Mouse (Mus musculus) lung, embryonic 15.5 days (tissue): Measurements from ENCODE around the gene Kank1. TPM values are rescaled to one million over a fixed set of nuclear protein-coding genes. Genes with fewer than 3 reads are reported as not detected.

Source experiments
- ATAC-seq: fragments of 200-750 bp; cut with Nextera tagmentation; 2 replicates; pipeline ENCODE4 v1.8.0; 2017; ENCODE audit warnings: moderate number of reproducible peaks, borderline replicate concordance; ENCODE audit not compliant: low FRiP score, low TSS enrichment; ENCODE audit errors: extremely low read depth
- H3K27ac ChIP-seq: fragments of 300-500 bp; sonication (generic); 2 replicates; pipeline ENCODE4 v1.5.1; 2015; ENCODE audit warnings: moderate library complexity, mild to moderate bottlenecking, inconsistent platforms
- H3K27me3 ChIP-seq: fragments of 300-500 bp; sonication (generic); 2 replicates; pipeline ENCODE4 v1.6.1; 2015; ENCODE audit warnings: inconsistent platforms
- H3K36me3 ChIP-seq: fragments of 300-500 bp; sonication (generic); 2 replicates; pipeline ENCODE4 v1.6.1; 2015; ENCODE audit warnings: inconsistent platforms
- H3K4me1 ChIP-seq: fragments of 300-500 bp; sonication (generic); 2 replicates; pipeline ENCODE4 v1.6.1; 2015; ENCODE audit warnings: inconsistent platforms
- H3K4me2 ChIP-seq: fragments of 300-500 bp; sonication (generic); 2 replicates; pipeline ENCODE4 v1.6.1; 2015; ENCODE audit warnings: inconsistent platforms, mild to moderate bottlenecking, moderate library complexity
- H3K4me3 ChIP-seq: fragments of 300-500 bp; sonication (generic); 2 replicates; pipeline ENCODE4 v1.5.1; 2015; ENCODE audit warnings: mild to moderate bottlenecking, inconsistent platforms
- H3K9ac ChIP-seq: fragments of 300-500 bp; sonication (generic); 2 replicates; pipeline ENCODE4 v1.6.1; 2015; ENCODE audit warnings: inconsistent platforms
- H3K9me3 ChIP-seq: fragments of 300-500 bp; sonication (generic); 2 replicates; pipeline ENCODE4 v1.6.1; 2016; ENCODE audit warnings: inconsistent platforms
- WGBS: fragments of 180-500 bp; shearing (Covaris S2); methylation state at CpG from one replicate; pipeline ENCODE4 v1.1.7; 2015; 5-methylcytosine and 5-hydroxymethylcytosine counted together
- polyA plus RNA-seq: library from polyadenylated mRNA; unstranded; fragments of >200 nt; fragmentation: Nextera tagmentation; extraction: Ambion mirVana; gene quantifications from 2 replicates; pipeline ENCODE4 v1.2.1, GENCODE M21; 2015

The Kank1 gene
- polyA plus RNA-seq, 1 experiment from 2014 or later = 18.6 TPM

GRCm38 (mm10) chr19:25230058-25230974, 6.5 kb upstream of the Kank1 start:
- no peak for ATAC-seq
- 77% methylated on average over 4 of the region's 4 CpGs for WGBS

GRCm38 (mm10) chr19:25230975-25231334, 5.8 kb upstream of the Kank1 start:
- no peak overlapping the region for H3K4me2 ChIP-seq

More at GRCm38 (mm10) chr19:25230058-25230974, 6.5 kb upstream of the Kank1 start:
- no peak overlapping the region for H3K4me3 ChIP-seq
- H3K27ac ChIP-seq = no peak overlapping the region
- no peak overlapping the region for H3K4me2 ChIP-seq
- 0 out of 2 replicates have a peak, but pooled peaks cover 3% of the 10 kb centered on the region for H3K4me1 ChIP-seq
- no peaks in the 10 kb centered on the region for H3K9me3 ChIP-seq
- H3K36me3 ChIP-seq = no peaks in the 10 kb centered on the region
- H3K9ac ChIP-seq = no peak overlapping the region
- H3K27me3 ChIP-seq = peaks cover 6% of the 10 kb centered on the region; the same call in 1 of the 2 replicates

GRCm38 (mm10) chr19:25232032-25232431, 4.7 kb upstream of the Kank1 start:
- Histone ChIP-seq H3K27me3 (peaks cover 19% of the 10 kb centered on the region), H3K4me2 (no peak overlapping the region), H3K4me3 (no peak overlapping the region), H3K36me3 (no peaks in the 10 kb centered on the region), H3K9me3 (no peaks in the 10 kb centered on the region), H3K9ac (no peak overlapping the region), H3K4me1 (0 out of 2 replicates have a peak, but pooled peaks cover 4% of the 10 kb centered on the region), H3K27ac (no peak overlapping the region)
- WGBS = 66% methylated on average over 10 of the region's 10 CpGs
- ATAC-seq = no peak

More at GRCm38 (mm10) chr19:25230975-25231334, 5.8 kb upstream of the Kank1 start:
- no peak overlapping the region for H3K27ac ChIP-seq
- 66% methylated on average over 4 of the region's 4 CpGs for WGBS
- no peaks in the 10 kb centered on the region for H3K36me3 ChIP-seq
- H3K9me3 ChIP-seq = no peaks in the 10 kb centered on the region
- no peak overlapping the region for H3K4me3 ChIP-seq
- no peak for ATAC-seq
- no peak overlapping the region for H3K9ac ChIP-seq
- H3K27me3 ChIP-seq = peaks cover 8% of the 10 kb centered on the region; the same call in 1 of the 2 replicates
- H3K4me1 ChIP-seq = 0 out of 2 replicates have a peak, but pooled peaks cover 3% of the 10 kb centered on the region

- Histone ChIP-seq H3K27ac (peak overlapping the region; percentile 69; the same call in 1 of the 2 replicates), H3K9me3 (no peaks in the 10 kb centered on the region), H3K27me3 (peaks cover 40% of the 10 kb centered on the region), H3K4me3 (peak overlapping the region; percentile 73), H3K9ac (peak overlapping the region; percentile 53), H3K36me3 (no peaks in the 10 kb centered on the region), H3K4me1 (peaks cover 20% of the 10 kb centered on the region), H3K4me2 (peak overlapping the region; percentile 99)
- peak; percentile 20; the same call in 1 of the 2 replicates for ATAC-seq
- WGBS = under 1% methylated on average over 35 of the region's 35 CpGs
These were observed 791 bp downstream of the Kank1 start for GRCm38 (mm10) chr19:25237492-25238040.

GRCm38 (mm10) chr19:25238121-25238520, 1.3 kb downstream of the Kank1 start:
- H3K9me3 ChIP-seq = no peaks in the 10 kb centered on the region
- H3K4me2 ChIP-seq = peak overlapping the region; percentile 99
- no peaks in the 10 kb centered on the region for H3K36me3 ChIP-seq
- no peak overlapping the region for H3K9ac ChIP-seq
- peaks cover 40% of the 10 kb centered on the region for H3K27me3 ChIP-seq
- peak overlapping the region; percentile 73 for H3K4me3 ChIP-seq
- peaks cover 20% of the 10 kb centered on the region for H3K4me1 ChIP-seq
- WGBS = 5% methylated on average over 13 of the region's 13 CpGs
- H3K27ac ChIP-seq = no peak overlapping the region
- ATAC-seq = no peak

GRCm38 (mm10) chr19:25243566-25243965, 6.8 kb downstream of the Kank1 start:
- H3K36me3 ChIP-seq = no peaks in the 10 kb centered on the region
- no peak overlapping the region for H3K4me2 ChIP-seq
- H3K27me3 ChIP-seq = 0 out of 2 replicates have a peak, but pooled peaks cover 7% of the 10 kb centered on the region
- H3K9me3 ChIP-seq = no peaks in the 10 kb centered on the region
- ATAC-seq = no peak
- H3K9ac ChIP-seq = no peak overlapping the region
- WGBS = 60% methylated on average over 4 of the region's 4 CpGs
- no peak overlapping the region for H3K27ac ChIP-seq
- no peak overlapping the region for H3K4me3 ChIP-seq
- H3K4me1 ChIP-seq = peaks cover 17% of the 10 kb centered on the region

- Histone ChIP-seq H3K9me3 (no peaks in the 10 kb centered on the region), H3K9ac (no peak overlapping the region), H3K4me2 (no peak overlapping the region), H3K27me3 (no peaks in the 10 kb centered on the region), H3K4me3 (no peak overlapping the region), H3K4me1 (peaks cover 20% of the 10 kb centered on the region), H3K27ac (no peak overlapping the region), H3K36me3 (no peaks in the 10 kb centered on the region)
- WGBS = 87% methylated on average over 8 of the region's 8 CpGs
- ATAC-seq = no peak
These were observed 9.3 kb downstream of the Kank1 start for GRCm38 (mm10) chr19:25246062-25246461.

GRCm38 (mm10) chr19:25247858-25248552, 11.2 kb downstream of the Kank1 start:
- H3K9me3 ChIP-seq = no peaks in the 10 kb centered on the region
- no peak overlapping the region for H3K4me3 ChIP-seq
- peak overlapping the region; percentile 19; the same call in 1 of the 2 replicates for H3K27ac ChIP-seq
- peaks cover 14% of the 10 kb centered on the region; the same call in 1 of the 2 replicates for H3K4me1 ChIP-seq
- WGBS = 43% methylated on average over 14 of the region's 14 CpGs
- H3K9ac ChIP-seq = no peak overlapping the region
- no peaks in the 10 kb centered on the region for H3K36me3 ChIP-seq
- H3K27me3 ChIP-seq = no peaks in the 10 kb centered on the region
- ATAC-seq = peak; percentile 73; the same call in 1 of the 2 replicates
- H3K4me2 ChIP-seq = peak overlapping the region; percentile 2; the same call in 1 of the 2 replicates

- Histone ChIP-seq H3K36me3 (no peaks in the 10 kb centered on the region), H3K27me3 (no peaks in the 10 kb centered on the region), H3K4me1 (peaks cover 14% of the 10 kb centered on the region; the same call in 1 of the 2 replicates), H3K9me3 (no peaks in the 10 kb centered on the region), H3K4me2 (no peak overlapping the region), H3K27ac (no peak overlapping the region), H3K4me3 (no peak overlapping the region), H3K9ac (no peak overlapping the region)
- no peak for ATAC-seq
- WGBS = 63% methylated on average over 13 of the region's 13 CpGs
These were observed 12.5 kb downstream of the Kank1 start for GRCm38 (mm10) chr19:25249230-25249629.

GRCm38 (mm10) chr19:25251610-25252140, 14.9 kb downstream of the Kank1 start:
- Histone ChIP-seq H3K36me3 (no peaks in the 10 kb centered on the region), H3K9ac (no peak overlapping the region), H3K27ac (no peak overlapping the region), H3K9me3 (no peaks in the 10 kb centered on the region), H3K27me3 (no peaks in the 10 kb centered on the region), H3K4me1 (peaks cover 14% of the 10 kb centered on the region; the same call in 1 of the 2 replicates), H3K4me3 (no peak overlapping the region), H3K4me2 (no peak overlapping the region)
- WGBS = 51% methylated on average over 3 of the region's 3 CpGs
- no peak for ATAC-seq

GRCm38 (mm10) chr19:25253198-25253597, 16.4 kb downstream of the Kank1 start:
- Histone ChIP-seq H3K4me1 (peaks cover 4% of the 10 kb centered on the region; the same call in 1 of the 2 replicates), H3K27ac (no peak overlapping the region), H3K9me3 (no peaks in the 10 kb centered on the region), H3K27me3 (no peaks in the 10 kb centered on the region), H3K9ac (no peak overlapping the region), H3K4me2 (no peak overlapping the region), H3K4me3 (no peak overlapping the region), H3K36me3 (no peaks in the 10 kb centered on the region)
- no peak for ATAC-seq
- WGBS = 88% methylated on average over 6 of the region's 6 CpGs
